Mouse (Mus musculus) intestine, postnatal 0 days (tissue): ENCODE measurements at regions not wholly inside any gene's neighbourhood (a gene's known extent, or its start where the extent isn't known, plus 50 kb on each side); places are given as distances from the start of the nearest gene placed in this dataset.
A peak's percentile ranks its signal among the peaks of the same experiment; 100 is the strongest.

Experiments
- ATAC-seq: fragments of 200-750 bp; cut with Nextera tagmentation; 2 replicates; pipeline ENCODE4 v1.8.0; 2017; ENCODE audit warnings: mild to moderate bottlenecking, moderate TSS enrichment, moderate library complexity
- H3K27ac ChIP-seq: fragments of 300-500 bp; sonication (generic); 2 replicates; pipeline ENCODE4 v1.5.1; 2014; ENCODE audit warnings: mild to moderate bottlenecking, low read depth, low read length, moderate library complexity
- H3K27me3 ChIP-seq: fragments of 300-500 bp; sonication (generic); replicated peaks from 2 replicates; pipeline ENCODE4 v1.6.1; 2014; ENCODE audit warnings: low read length, mixed read lengths; ENCODE audit not compliant: control insufficient read depth, insufficient read depth
- H3K36me3 ChIP-seq: fragments of 300-500 bp; sonication (generic); 2 replicates; pipeline ENCODE4 v1.6.1; 2014; ENCODE audit warnings: mild to moderate bottlenecking, moderate library complexity; ENCODE audit not compliant: control insufficient read depth, insufficient read depth
- H3K4me1 ChIP-seq: fragments of 300-500 bp; sonication (generic); replicated peaks from 2 replicates; pipeline ENCODE4 v1.6.1; 2014; ENCODE audit warnings: antibody characterized with exemption, low read length, mixed read lengths; ENCODE audit not compliant: control insufficient read depth, insufficient read depth
- H3K4me2 ChIP-seq: fragments of 300-500 bp; sonication (generic); replicated peaks from 2 replicates; pipeline ENCODE4 v1.6.1; 2014; ENCODE audit warnings: low read depth, mild to moderate bottlenecking, moderate library complexity
- H3K4me3 ChIP-seq: fragments of 300-500 bp; sonication (generic); 2 replicates; pipeline ENCODE4 v1.5.1; 2014; ENCODE audit warnings: low read depth, low read length
- H3K9ac ChIP-seq: fragments of 300-500 bp; sonication (generic); 2 replicates; pipeline ENCODE4 v1.6.1; 2014; ENCODE audit warnings: mild to moderate bottlenecking, low read depth, low read length
- H3K9me3 ChIP-seq: fragments of 300-500 bp; sonication (generic); 2 replicates; pipeline ENCODE4 v1.6.1; 2016; ENCODE audit warnings: mixed run types; ENCODE audit not compliant: control insufficient read depth
- CTCF ChIP-seq: sonication (generic); IDR thresholded peaks from 2 replicates; pipeline ENCODE4 v1.5.1; 2016; ENCODE audit warnings: low read depth, mild to moderate bottlenecking, control low read depth, antibody characterized with exemption, moderate library complexity
- WGBS: fragments of 180-500 bp; shearing (Covaris S2); extraction: QIAGEN DNeasy Blood & Tissue Kit; methylation state at CpG from one replicate; pipeline ENCODE4 v1.1.7; 2014; 5-methylcytosine and 5-hydroxymethylcytosine counted together

DNA sequence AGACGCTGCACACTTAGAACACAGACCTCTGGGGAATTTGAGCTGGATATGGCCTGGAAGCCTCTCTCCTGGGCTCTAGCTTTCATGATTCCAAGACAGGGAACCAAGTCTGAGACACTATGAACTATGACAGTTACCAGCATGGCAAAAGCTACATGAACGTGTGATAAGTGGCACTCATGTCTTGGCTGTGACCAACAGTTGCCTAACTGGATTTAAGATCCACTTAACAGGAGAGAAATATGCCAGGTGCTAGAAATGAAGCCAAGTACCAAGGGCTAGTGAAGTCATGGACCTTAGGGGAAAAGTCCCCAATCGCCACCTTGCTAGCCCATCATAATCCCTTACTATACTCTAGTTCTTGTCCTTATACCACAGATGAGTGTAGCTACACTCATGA, 65.7 kb downstream of the Gm47996 start:
- Histone ChIP-seq H3K36me3 (no peaks in the 10 kb centered on the region), H3K27me3 (no peaks in the 10 kb centered on the region), H3K27ac (no peak overlapping the region), H3K4me3 (no peak overlapping the region), H3K9ac (no peak overlapping the region), H3K9me3 (no peaks in the 10 kb centered on the region), H3K4me2 (no peak overlapping the region), H3K4me1 (no peaks in the 10 kb centered on the region)
- no peak for TF ChIP-seq CTCF
- ATAC-seq: no peak
- WGBS: 89% methylated on average over 3 of the region's 3 CpGs

DNA sequence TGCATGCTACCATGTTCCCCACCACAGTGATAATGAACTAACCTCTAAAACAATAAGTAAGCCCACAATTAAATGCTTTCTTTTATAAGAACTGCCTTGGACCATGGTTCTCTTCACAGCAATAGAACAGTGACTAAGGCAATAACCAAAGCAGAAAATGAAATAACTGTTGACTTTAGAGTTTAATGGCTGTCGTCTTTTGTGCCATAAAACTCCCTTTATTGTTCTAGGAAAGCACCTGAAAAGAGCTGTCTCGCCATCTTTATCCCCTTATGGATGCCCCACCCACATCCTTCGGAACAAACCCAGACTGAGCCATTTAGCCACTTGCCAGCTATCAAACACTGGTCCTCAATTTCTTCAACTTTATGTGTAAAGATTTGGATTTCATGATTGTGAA, 64.3 kb upstream of the Ivns1abp start:
- H3K27me3 ChIP-seq: no peaks in the 10 kb centered on the region
- H3K36me3 ChIP-seq: no peaks in the 10 kb centered on the region
- ATAC-seq: peak; percentile 75
- TF ChIP-seq CTCF: no peak
- H3K9ac ChIP-seq: no peak overlapping the region
- H3K4me1 ChIP-seq: no peaks in the 10 kb centered on the region
- no peak overlapping the region for H3K4me2 ChIP-seq
- no peaks in the 10 kb centered on the region for H3K9me3 ChIP-seq
- H3K4me3 ChIP-seq: no peak overlapping the region
- 42% methylated on average over 3 of the region's 3 CpGs for WGBS
- no peak overlapping the region for H3K27ac ChIP-seq

GRCm38 (mm10) chr1:151285045-151285444, 59.2 kb upstream of the Ivns1abp start:
- no peaks in the 10 kb centered on the region for H3K36me3 ChIP-seq
- TF ChIP-seq CTCF: no peak
- no peak overlapping the region for H3K4me3 ChIP-seq
- no peak overlapping the region for H3K27ac ChIP-seq
- no peak for ATAC-seq
- 94% methylated on average over 7 of the region's 7 CpGs for WGBS
- no peaks in the 10 kb centered on the region for H3K9me3 ChIP-seq
- no peaks in the 10 kb centered on the region for H3K4me1 ChIP-seq
- no peak overlapping the region for H3K9ac ChIP-seq
- H3K4me2 ChIP-seq: no peak overlapping the region
- no peaks in the 10 kb centered on the region for H3K27me3 ChIP-seq

DNA sequence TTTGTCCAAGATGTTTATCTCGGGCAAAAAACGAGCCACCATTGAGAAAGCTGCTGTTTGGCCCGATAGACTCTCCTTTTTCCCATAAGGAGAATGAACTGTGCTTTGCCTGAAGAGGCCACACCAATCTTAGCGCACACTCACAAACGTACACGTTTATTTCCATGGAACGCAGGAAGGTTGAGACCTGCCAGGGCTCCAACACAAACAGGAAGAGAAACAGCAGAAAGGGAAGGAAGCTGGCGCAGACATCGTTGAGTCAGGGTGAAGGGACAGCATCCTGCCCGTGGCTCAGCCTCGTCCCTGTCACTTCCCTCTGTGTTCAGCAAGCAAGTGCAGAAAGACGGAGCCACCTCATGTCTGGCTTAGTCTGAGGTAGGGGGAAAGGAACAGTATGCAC, 56.8 kb upstream of the Ivns1abp start:
- no peak overlapping the region for H3K27ac ChIP-seq
- TF ChIP-seq CTCF: no peak
- ATAC-seq: no peak
- H3K27me3 ChIP-seq: no peaks in the 10 kb centered on the region
- H3K4me1 ChIP-seq: no peaks in the 10 kb centered on the region
- no peak overlapping the region for H3K9ac ChIP-seq
- H3K4me2 ChIP-seq: no peak overlapping the region
- no peaks in the 10 kb centered on the region for H3K9me3 ChIP-seq
- H3K36me3 ChIP-seq: no peaks in the 10 kb centered on the region
- 57% methylated on average over 12 of the region's 12 CpGs for WGBS
- H3K4me3 ChIP-seq: no peak overlapping the region

- no peak overlapping the region for H3K27ac ChIP-seq
- H3K27me3 ChIP-seq: no peaks in the 10 kb centered on the region
- H3K36me3 ChIP-seq: no peaks in the 10 kb centered on the region
- H3K4me3 ChIP-seq: no peak overlapping the region
- H3K9ac ChIP-seq: no peak overlapping the region
- no peaks in the 10 kb centered on the region for H3K9me3 ChIP-seq
- H3K4me1 ChIP-seq: no peaks in the 10 kb centered on the region
- TF ChIP-seq CTCF: no peak
- 56% methylated on average over 7 of the region's 7 CpGs for WGBS
- ATAC-seq: peak; percentile 54
- H3K4me2 ChIP-seq: peak overlapping the region; percentile 37; the same call in 1 of the 2 replicates
Measured at GRCm38 (mm10) chr1:151289061-151289460, 55.2 kb upstream of the Ivns1abp start.

- H3K9ac ChIP-seq: no peak overlapping the region
- peak overlapping the region; percentile 37 for H3K4me2 ChIP-seq
- no peak for TF ChIP-seq CTCF
- H3K4me1 ChIP-seq: no peaks in the 10 kb centered on the region
- WGBS: 45% methylated on average over 13 of the region's 13 CpGs
- peak; percentile 76 for ATAC-seq
- peak overlapping the region; percentile 16; the same call in 1 of the 2 replicates for H3K27ac ChIP-seq
- no peaks in the 10 kb centered on the region for H3K36me3 ChIP-seq
- no peaks in the 10 kb centered on the region for H3K27me3 ChIP-seq
- no peak overlapping the region for H3K4me3 ChIP-seq
- no peaks in the 10 kb centered on the region for H3K9me3 ChIP-seq
Measured at GRCm38 (mm10) chr1:151289493-151290258, 54.6 kb upstream of the Ivns1abp start.
